Mouse (Mus musculus) neural tube, embryonic 11.5 days (tissue): ENCODE measurements around the gene Zfp827. TPM values are rescaled to one million over a fixed set of nuclear protein-coding genes. Genes with fewer than 3 reads are reported as not detected.

ENCODE experiments used
- ATAC-seq: fragments of 200-750 bp; cut with Nextera tagmentation; 2 replicates; pipeline ENCODE4 v1.8.0; 2017; ENCODE audit warnings: moderate number of reproducible peaks, mild to moderate bottlenecking, moderate TSS enrichment, moderate library complexity; ENCODE audit not compliant: insufficient read depth, low FRiP score, low TSS enrichment
- DNase-seq: peaks from one replicate; pipeline ENCODE4 v3.0.0-alpha.2; 2015; ENCODE audit warnings: low spot score
- H3K27ac ChIP-seq: fragments of 300-500 bp; sonication (generic); 2 replicates; pipeline ENCODE4 v1.5.1; 2014; ENCODE audit warnings: low read depth, mild to moderate bottlenecking, low read length
- H3K27me3 ChIP-seq: fragments of 300-500 bp; sonication (generic); 2 replicates; pipeline ENCODE4 v1.6.1; 2014; ENCODE audit warnings: mild to moderate bottlenecking, low read length, mixed read lengths; ENCODE audit not compliant: control insufficient read depth, insufficient read depth
- H3K36me3 ChIP-seq: fragments of 300-500 bp; sonication (generic); 2 replicates; pipeline ENCODE4 v1.6.1; 2014; ENCODE audit warnings: mild to moderate bottlenecking, low read length, moderate library complexity, mixed read lengths; ENCODE audit not compliant: control insufficient read depth, insufficient read depth
- H3K4me1 ChIP-seq: fragments of 300-500 bp; sonication (generic); 2 replicates; pipeline ENCODE4 v1.6.1; 2014; ENCODE audit warnings: low read length, mixed read lengths; ENCODE audit not compliant: control insufficient read depth, insufficient read depth
- H3K4me2 ChIP-seq: fragments of 300-500 bp; sonication (generic); 2 replicates; pipeline ENCODE4 v1.6.1; 2014; ENCODE audit warnings: low read depth, mild to moderate bottlenecking, moderate library complexity
- H3K4me3 ChIP-seq: fragments of 300-500 bp; sonication (generic); 2 replicates; pipeline ENCODE4 v1.5.1; 2014; ENCODE audit warnings: low read depth, low read length
- H3K9ac ChIP-seq: fragments of 300-500 bp; sonication (generic); 2 replicates; pipeline ENCODE4 v1.6.1; 2014; ENCODE audit warnings: mild to moderate bottlenecking, low read length
- H3K9me3 ChIP-seq: fragments of 300-500 bp; sonication (generic); 2 replicates; pipeline ENCODE4 v1.6.1; 2016; ENCODE audit warnings: low read length; ENCODE audit not compliant: control insufficient read depth
- WGBS: fragments of 180-500 bp; shearing (Covaris S2); extraction: QIAGEN DNeasy Blood & Tissue Kit; methylation state at CpG from one replicate; pipeline ENCODE4 v1.1.7; 2014; 5-methylcytosine and 5-hydroxymethylcytosine counted together
- polyA plus RNA-seq: library from polyadenylated mRNA; unstranded; fragments of >200 nt; fragmentation: Nextera tagmentation; extraction: Ambion mirVana; gene quantifications from 2 replicates; pipeline ENCODE4 v1.2.1, GENCODE M21; 2014

Gene Zfp827
- polyA plus RNA-seq, result 12.1 and 12.5 TPM in 2 replicates

DNA sequence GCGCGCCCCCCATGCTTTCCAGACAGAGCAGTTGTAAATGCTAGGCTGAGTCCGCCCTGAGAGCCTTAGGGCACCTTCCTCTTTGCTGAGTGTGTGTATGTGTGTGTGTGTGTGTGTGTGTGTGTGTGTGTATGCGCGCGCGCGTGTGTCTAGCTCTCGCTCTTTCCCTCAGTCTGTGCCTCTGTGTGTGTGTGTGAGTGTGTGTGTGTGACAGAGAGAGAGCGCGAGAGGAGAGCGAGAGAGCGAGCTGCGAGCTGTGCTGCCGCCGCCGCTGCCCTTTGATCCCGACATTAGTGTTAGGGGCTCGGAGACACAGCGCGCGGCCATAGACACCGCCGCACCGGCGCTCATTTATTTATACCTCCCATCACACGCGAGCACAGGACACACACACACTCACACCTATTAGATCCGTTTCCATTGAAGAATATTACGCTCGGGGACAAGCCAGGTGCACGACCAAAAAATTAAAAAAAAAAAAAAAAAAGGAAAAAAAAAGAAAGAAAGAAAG is at the start of gene Zfp827:
TSS of gene Zfp827 (plus strand) at position 461 of the 511 bp plus-strand sequence.
- Histone ChIP-seq H3K27me3 (no peaks in the 10 kb centered on the region), H3K4me1 (peaks cover 21% of the 10 kb centered on the region), H3K27ac (peak within 1 kb of the TSS; percentile 100), H3K36me3 (no peaks in the 10 kb centered on the region), H3K4me3 (peak within 1 kb of the TSS; percentile 96), H3K4me2 (peak within 1 kb of the TSS; percentile 77), H3K9ac (peak within 1 kb of the TSS; percentile 100), H3K9me3 (no peaks in the 10 kb centered on the region)
- DNase-seq, result peak; percentile 89
- 0% methylated on average over 32 of the region's 32 CpGs for WGBS
- ATAC-seq, result peak; percentile 45

DNA sequence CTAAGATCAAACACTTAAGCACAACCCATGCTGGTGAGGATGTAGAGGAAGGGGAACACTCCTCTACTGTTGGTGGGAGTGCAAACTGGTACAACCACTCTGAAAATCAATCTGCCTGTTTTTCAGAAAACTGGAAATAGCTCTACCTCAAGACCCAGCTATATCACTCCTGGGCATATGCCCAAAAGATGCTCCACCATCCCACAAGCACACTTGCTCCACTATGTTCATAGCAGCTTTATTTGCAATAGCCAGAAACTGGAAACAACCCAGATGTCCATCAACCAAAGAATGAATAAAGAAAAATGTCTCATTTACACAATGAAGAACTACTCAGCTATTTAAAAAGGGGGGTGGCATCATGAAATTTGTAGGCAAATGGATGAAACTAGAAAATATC is 23.9 kb upstream of the Zfp827 start:
- ATAC-seq (no peak), DNase-seq (no peak)

DNA sequence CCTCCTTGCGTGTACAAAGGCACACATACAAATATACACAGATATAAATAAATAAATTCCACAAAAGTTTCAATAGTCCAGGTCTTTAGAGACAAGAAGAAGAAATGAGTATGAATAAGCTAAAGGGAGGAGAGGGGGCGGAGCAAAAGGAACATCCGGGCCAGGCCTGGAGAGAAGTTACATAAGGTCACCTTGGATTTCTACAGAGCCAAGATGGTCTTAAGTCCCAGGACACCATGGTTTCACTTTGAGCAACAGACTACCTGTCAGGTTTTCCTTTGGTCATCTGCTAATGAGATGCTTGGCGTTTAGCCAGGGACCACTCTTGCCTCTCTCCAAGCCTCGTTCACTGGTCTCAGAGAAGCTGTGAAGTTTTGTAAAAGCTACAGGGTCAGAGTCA is 13.2 kb upstream of the Zfp827 start:
- Histone ChIP-seq H3K4me3 (no peak overlapping the region), H3K27me3 (no peaks in the 10 kb centered on the region), H3K4me1 (no peaks in the 10 kb centered on the region), H3K36me3 (no peaks in the 10 kb centered on the region), H3K9ac (no peak overlapping the region), H3K27ac (no peak overlapping the region), H3K4me2 (no peak overlapping the region), H3K9me3 (no peaks in the 10 kb centered on the region)
- no peak for ATAC-seq
- 87% methylated on average over 5 of the region's 5 CpGs for WGBS
- DNase-seq, result no peak

More for the DNA sequence above, 23.9 kb upstream of the Zfp827 start:
- Histone ChIP-seq H3K27me3 (no peaks in the 10 kb centered on the region), H3K4me3 (no peak overlapping the region), H3K9me3 (no peaks in the 10 kb centered on the region), H3K9ac (no peak overlapping the region), H3K27ac (no peak overlapping the region), H3K4me2 (no peak overlapping the region), H3K4me1 (no peaks in the 10 kb centered on the region), H3K36me3 (no peaks in the 10 kb centered on the region)

DNA sequence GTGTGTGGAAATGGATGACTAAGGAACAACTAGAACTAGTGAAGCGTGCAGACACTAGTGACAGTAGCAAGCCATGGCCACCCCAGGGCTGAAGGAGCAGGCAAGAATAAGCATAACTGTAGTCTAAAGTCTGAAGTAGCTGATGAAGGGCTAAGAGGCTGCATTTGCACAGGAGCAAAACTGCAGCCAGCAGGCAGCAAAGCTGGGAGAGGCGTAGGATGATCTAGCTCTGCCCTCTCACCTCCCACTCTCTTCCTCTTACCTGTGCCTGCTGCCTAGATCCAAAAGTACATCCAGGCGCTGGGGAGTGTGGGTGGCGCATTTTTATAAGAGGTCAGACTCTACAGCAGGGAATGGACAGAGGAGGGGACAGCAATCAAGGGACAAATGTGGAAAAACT is 12.2 kb upstream of the Zfp827 start:
- no peak for DNase-seq
- Histone ChIP-seq H3K4me1 (no peaks in the 10 kb centered on the region), H3K27me3 (no peaks in the 10 kb centered on the region), H3K4me2 (no peak overlapping the region), H3K36me3 (no peaks in the 10 kb centered on the region), H3K9me3 (no peaks in the 10 kb centered on the region), H3K9ac (no peak overlapping the region), H3K27ac (no peak overlapping the region), H3K4me3 (no peak overlapping the region)
- 81% methylated on average over 4 of the region's 4 CpGs for WGBS
- ATAC-seq, result no peak

DNA sequence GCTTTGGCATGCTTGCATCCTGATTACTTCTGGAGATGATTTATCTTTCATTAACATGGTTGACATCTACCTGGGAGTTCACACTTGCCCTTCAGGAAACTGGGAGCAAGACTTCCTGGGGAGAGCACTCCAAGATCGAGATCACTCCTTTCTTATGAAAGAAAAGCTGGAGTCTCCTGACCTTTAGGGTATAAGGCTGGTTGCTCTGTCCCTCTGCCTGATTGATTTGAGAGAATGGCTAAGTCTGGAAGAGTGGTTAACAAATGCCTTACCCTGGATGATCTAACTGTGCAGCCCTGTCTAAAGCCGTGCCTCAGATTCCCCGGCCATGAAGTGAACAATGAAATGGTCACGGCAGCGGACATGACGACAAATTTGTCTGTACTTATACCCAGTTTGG is 11.7 kb upstream of the Zfp827 start:
- no peak for DNase-seq
- no peak overlapping the region for H3K27ac ChIP-seq
- H3K9ac ChIP-seq, result no peak overlapping the region
- WGBS, result 64% methylated on average over 6 of the region's 6 CpGs
- no peaks in the 10 kb centered on the region for H3K36me3 ChIP-seq
- H3K4me3 ChIP-seq, result no peak overlapping the region
- no peak overlapping the region for H3K4me2 ChIP-seq
- ATAC-seq, result no peak
- H3K9me3 ChIP-seq, result no peaks in the 10 kb centered on the region
- H3K4me1 ChIP-seq, result no peaks in the 10 kb centered on the region
- H3K27me3 ChIP-seq, result no peaks in the 10 kb centered on the region

DNA sequence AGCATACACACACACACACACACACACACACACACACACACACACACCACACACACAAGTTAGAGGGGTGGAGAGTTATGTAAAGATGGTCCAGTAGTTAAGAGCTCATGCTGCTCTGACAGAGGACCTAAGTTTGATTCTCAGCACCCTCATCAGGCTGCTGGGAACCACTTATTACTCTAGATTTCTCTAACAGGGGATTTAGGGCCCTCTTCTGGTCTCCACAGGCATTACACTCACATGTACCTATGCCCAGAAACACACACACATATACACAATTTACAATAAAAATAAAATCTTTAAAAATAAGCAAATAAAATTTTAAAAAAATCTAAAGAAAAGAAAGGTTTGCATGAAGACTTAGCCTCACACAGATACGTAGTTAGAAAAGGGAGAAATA is 4.3 kb upstream of the Zfp827 start:
- DNase-seq (no peak), ATAC-seq (no peak)
- Histone ChIP-seq H3K4me2 (no peak overlapping the region), H3K4me3 (no peak overlapping the region), H3K36me3 (no peaks in the 10 kb centered on the region), H3K9ac (no peak overlapping the region), H3K27ac (no peak overlapping the region), H3K27me3 (no peaks in the 10 kb centered on the region), H3K9me3 (no peaks in the 10 kb centered on the region), H3K4me1 (no peaks in the 10 kb centered on the region)
- WGBS, result 92% methylated on average over 1 of the region's 1 CpGs

DNA sequence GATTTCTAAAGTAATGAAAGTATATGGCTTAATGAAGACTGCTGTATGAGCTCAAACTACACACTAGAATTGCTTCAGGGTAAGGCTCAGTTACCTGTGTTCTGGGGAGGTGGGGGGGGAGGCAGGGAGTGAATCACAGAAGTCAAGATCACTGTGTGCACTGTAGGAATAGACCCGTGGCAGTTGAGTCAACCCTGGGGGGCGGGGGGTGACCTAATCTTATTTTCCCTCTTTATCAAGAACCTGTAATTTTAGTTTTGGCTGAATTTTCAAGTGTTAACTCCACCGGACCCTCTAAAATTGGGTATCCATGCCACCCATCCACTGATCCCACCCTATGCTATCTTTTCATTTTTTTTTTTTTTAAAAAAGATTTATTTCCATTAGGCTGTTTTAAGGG is 918 bp upstream of the Zfp827 start:
- Histone ChIP-seq H3K9ac (peak overlapping the region; percentile 100), H3K4me1 (peaks cover 14% of the 10 kb centered on the region), H3K27ac (no peak overlapping the region), H3K36me3 (no peaks in the 10 kb centered on the region), H3K4me2 (peak overlapping the region; percentile 77), H3K9me3 (no peaks in the 10 kb centered on the region), H3K27me3 (no peaks in the 10 kb centered on the region), H3K4me3 (peak overlapping the region; percentile 96)
- ATAC-seq, result no peak
- DNase-seq, result no peak
- WGBS, result 29% methylated on average over 3 of the region's 3 CpGs

DNA sequence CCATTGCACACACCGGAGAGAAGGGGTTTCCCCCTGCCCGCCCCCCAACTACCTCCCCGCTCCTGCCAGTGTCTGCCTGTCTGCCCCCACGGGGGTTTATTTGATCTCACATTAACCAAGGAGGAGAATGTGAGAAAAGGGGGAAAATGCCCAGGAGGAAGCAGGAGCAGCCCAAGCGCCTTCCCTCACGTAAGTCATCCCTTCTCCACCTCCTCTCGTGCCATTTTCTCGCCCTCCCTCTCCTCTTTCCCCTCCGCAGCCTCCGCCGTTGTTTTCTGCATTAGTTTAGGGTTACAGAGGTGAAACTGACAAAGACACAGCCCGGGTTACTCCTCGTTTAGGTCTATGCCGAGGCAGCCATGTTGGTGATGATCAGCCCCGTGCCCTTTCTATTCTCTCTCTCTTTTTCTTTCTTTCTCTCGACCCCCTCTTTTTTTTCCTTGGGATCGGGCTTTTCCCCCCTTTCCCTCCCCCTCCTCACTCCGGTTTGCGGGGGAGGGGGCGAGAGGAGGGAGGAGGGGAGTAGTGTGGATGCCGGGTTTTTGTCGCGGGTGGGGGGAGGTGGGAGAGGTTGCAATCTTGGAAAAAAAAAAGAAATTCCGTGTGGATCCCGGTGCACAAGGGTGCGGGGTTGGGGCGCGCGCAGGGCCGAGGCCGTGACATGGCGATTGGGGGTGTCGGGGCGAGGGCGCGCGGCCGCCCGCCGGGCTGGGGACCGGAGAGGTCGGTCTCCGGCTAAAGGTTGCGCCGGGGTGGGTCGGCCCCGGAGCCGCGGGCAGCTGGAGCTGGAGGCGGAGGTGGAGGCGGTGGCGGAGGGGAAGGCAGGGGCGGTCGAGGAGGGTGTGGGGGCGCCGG is 531 bp downstream of the Zfp827 start:
- WGBS, result under 1% methylated on average over 32 of the region's 56 CpGs
- H3K4me3 ChIP-seq, result peak overlapping the region; percentile 96

More for the DNA sequence above, 531 bp downstream of the Zfp827 start:
- no peaks in the 10 kb centered on the region for H3K9me3 ChIP-seq
- H3K4me1 ChIP-seq, result peaks cover 26% of the 10 kb centered on the region
- peak; percentile 68 for DNase-seq
- H3K27ac ChIP-seq, result peak overlapping the region; percentile 100
- no peak for ATAC-seq
- no peaks in the 10 kb centered on the region for H3K27me3 ChIP-seq
- peak overlapping the region; percentile 100 for H3K9ac ChIP-seq
- H3K4me2 ChIP-seq, result peak overlapping the region; percentile 77
- H3K36me3 ChIP-seq, result no peaks in the 10 kb centered on the region
